Mouse (Mus musculus) kidney, postnatal 4 days (tissue): ENCODE measurements at regions not wholly inside any gene's neighbourhood (a gene's known extent, or its start where the extent isn't known, plus 50 kb on each side); places are given as distances from the start of the nearest gene placed in this dataset.
A peak's percentile ranks its signal among the peaks of the same experiment; 100 is the strongest.

Experiments used
- DNase-seq, 2 experiments: peaks; one replicate each; pipeline ENCODE4 v3.0.0; 2021; ENCODE audit warnings: mixed read lengths in 2 of 2

DNA sequence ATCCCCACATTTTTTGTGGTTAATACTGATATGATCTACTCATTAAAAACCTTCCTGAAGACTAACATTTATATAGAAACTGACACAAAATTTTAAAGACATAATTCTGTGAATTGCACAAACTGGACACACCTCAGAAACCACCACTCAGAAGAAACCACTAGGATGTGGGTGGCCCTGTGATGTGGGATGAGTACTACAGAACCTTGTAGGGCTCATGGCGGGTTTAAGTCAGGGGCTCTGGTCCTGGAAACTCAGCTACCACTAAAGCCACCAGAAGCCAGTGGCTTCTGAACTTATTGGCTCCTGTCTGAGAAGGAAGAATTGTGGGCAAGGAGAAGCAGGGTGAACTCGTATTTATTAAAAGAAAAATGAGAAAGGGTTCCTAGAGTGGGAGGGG, 464.5 kb downstream of the Cd83 start:
- DNase-seq: no peak

DNA sequence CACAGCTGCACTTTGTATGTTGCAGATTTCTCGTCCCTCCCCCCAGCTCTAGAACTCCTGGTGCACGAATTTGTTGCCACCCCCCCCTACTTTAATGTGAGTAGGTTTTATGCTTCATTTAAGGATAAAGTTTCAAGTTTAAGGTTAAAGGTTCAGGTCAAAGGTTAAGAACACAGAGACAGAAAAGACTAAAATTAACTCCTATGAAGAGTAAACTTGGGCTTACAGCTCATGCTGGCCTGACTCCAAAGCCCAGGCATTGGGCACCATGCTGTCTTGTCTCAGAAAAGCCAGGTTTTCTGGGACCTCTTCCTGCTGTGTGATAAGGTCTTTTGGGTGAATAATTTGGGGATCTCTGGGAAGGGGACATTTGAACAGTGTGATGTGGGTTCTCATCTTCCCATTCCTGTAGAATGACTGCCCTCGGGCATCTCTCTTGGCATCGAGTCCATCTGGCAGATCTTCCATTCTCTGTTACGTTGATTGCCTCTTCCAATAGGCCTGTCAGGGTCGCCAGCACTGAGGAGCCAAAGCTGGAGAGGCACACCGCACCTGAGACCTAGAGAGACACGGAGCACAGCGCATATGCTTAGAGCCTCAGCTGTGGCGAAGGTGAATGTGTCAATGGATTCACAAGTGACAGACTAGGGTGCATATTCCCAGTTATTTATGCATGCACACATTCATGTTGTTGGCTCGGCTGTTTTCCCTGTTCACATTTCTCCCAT, 466.1 kb downstream of the Cd83 start:
- DNase-seq: no peak

DNA sequence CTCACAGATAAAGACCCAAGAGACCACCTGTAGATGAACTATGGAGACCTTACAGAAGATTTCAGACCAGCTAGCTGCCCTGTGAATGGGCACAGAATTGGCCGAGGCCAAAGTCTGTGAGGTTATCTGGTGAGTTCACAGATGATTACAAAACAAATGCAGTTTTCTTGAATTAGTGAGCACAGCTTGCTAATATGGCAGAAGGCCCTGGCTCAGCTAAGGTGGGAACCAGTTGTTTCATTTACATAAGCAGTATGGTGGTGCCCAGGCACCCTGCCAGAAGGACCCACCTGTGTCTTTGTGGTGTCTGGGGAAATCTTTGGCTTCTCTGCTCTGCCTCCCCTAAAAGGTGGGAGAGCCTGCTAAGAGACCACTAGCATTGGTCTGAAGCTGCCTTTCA, 466.9 kb downstream of the Cd83 start:
- no peak for DNase-seq

DNA sequence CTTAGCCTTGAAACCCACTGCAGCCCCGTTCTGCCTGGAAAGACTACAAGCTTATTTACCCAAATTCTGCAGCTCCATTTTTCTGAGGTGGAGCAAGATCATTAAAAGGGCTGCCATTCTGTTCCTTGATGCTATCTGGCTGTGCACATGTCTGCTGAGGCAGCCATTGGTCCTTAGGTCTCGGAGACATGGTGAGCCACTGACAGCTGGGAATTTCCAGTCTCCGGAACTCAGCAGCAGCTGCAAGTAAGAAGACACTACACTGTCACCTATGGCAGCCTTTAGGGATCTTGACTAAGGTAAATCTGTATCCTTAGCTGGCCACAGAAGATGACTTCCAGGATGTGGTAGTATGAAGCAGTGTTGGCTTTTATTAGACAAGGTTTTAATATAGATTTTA, 467.9 kb downstream of the Cd83 start:
- DNase-seq: no peak

DNA sequence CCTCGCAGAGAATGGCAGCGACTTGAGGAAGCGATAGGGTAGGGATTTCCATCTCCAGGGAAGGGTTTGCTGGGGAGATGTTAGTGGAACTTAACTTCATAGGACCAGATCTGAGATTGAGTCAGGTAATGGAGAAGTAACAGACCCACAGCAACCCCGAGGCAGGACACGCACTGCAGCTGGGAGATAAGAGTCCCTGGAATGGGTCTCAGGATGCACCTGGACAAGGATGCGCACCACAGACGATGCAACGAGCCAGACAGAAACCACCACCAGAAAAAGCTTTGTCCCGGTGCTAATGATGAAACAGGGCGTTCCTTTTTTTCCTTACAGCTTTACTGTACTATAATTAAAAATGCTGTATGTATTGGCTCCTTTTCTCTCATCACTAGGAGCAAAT, 470.9 kb upstream of the Jarid2 start:
- no peak for DNase-seq

DNA sequence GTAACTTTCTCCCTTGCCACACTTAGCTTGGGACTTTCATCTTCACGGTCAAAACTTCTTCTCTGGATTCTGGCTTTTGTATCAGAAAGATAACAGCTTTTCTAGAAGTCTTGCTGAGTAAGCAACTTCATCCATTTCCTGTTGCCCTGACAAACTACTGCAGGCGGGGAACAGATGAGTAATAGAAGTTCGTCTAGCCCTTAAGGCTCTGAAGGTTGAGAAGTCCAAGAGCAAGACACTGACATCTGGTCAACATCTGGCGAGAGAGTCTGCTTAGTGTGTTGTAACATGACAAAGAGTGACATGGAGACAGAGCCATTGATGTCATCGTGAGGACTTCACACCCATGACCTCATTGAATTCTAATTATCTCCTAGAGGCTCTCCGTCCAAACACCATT, 469.2 kb upstream of the Jarid2 start:
- peak in 1 of 2 experiments; percentile 25 for DNase-seq

DNA sequence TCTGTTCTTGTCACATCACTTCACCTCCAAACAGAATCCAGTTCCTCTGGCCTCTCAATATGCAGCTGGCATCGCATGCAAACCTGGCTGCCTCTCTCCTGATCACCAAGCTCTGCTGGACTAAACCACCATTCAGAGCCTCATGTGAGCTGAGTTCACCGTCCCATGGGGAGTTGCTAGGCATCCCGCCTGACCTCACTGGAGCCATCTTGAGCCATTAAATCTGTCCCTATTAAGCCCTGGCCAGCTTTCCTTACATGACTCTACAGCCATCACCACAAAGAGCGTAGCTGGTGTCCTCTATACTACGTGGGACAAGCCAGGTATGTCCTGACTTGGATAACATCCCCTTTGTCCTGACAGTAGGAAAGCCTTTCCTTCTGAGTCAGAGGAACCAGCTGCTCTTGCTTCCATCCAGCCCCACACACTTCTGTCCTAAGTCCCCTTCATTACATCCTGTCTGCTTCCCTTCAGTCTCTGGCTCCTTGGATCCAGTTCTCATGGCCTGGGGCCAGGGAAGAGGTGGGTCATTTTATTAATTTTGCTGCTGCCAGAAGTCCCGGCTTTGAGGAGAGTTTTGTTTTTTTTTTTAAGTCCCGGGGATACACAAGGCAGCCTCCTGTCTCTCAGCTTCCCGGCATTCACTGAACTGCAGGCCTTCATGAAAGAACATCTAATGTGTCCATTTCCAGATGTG, 468.5 kb upstream of the Jarid2 start:
- DNase-seq: peak; percentile 72 to 76

DNA sequence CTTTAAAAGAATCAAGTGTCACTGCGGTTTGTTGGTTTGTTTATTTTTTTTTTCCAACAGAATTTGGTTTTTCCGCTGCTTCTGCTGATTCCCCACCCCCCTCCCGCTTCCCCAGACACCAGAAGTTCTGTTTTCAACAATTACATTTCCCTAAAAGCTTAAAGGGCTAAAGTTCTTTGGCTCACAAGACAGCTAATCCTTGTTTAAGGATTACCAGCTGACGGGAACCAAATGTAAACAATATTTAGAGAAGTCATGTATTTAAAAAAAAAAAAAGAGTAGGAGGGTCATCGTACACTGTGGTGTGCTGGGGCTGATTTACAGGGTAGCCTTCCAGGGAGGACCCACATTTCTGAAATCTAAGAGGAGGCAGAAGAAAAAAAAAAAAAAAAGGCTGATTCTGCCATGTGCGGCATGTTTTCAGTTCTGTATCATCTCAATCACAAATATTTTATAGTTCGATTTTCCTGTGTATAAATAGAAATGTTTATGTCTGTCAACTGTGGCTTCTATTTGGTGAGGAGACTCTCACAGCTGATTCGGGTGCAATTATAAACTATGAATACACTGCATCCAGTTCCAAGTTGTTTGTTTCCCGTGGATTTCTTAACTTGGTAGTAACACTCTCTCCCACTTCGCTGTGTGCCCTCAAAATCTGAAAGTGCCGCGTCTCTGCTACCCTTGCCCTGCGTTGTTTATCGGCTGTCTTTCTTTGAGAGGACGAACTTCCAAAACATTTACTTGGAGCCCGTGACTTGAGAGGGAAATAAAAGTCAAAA, 456.3 kb upstream of the Jarid2 start:
- DNase-seq: no peak

DNA sequence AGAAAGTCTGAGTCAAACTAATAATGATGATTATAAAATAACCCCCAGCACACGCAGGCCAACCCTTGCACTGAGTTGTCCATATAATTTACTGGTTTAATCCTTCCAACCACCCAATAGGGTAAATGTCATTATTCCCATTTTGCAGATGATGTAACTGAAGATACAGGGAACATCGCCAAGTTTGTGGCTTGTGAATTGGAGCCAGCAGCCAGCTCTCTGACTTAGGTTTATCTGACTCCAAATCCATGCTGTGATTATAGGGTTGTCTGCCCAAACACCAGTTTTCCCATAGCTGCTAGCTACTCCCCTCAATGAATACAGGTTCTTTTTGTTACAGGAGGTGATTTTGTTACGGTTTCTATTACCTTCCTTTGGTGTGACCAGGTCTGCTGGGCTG, 451.3 kb upstream of the Jarid2 start:
- no peak for DNase-seq

DNA sequence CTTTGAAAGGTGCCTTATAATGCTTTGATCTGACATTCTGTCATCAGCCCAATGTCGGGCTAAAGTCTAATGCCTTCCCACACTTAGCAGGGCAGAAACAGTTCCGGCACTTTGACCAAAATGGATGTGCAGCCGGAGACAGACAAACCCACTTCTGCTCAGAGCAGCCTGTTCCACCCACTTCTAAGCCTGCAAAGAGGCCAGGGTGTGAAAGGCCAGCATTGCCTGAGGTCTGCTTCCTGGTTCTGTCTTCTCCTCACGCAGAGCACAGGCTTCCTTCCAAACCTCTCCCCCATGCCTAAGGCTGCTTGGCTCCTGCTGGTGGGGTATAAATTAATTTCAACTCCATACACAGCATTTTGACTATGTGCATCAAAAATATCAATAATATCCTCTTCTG, 450.2 kb upstream of the Jarid2 start:
- peak in 1 of 2 experiments; percentile 25 for DNase-seq

DNA sequence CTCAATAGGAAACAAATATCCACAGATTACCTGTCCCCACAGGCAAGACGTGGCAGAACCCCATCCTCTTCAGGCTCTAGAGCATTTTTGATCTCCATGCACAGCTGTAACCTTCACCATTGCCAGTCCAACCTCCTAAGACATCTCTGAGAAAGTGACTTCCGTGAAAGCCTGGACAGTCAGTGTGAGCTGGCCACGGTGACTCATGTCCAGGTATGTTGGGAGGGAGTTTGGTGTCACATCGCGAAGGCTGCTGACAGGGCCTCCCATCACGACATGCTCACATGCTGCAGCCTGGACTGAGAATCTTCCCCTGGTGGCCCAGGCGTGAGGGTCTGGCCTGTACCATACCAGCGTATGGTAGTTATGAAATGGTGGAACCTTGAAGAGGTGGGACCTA, 449.0 kb upstream of the Jarid2 start:
- no peak for DNase-seq

DNA sequence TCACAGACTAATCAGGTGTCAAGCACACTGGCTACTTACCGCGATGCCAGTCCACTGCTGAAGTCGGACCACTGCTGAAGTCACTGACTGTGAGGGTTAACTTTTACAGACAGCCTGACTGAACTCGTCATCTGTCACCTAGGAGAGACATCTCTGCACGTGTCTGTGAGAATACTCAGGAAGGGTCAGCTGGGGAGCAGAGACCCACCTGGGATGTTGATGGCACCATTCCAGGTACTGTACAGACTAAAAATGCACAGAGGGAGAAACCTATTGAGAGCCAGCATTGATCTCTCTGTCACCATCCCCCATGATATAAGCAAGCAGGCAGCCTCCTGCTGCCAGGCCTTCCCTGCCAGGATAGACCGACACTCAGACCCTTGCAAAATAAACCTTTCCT, 447.5 kb upstream of the Jarid2 start:
- DNase-seq: no peak

DNA sequence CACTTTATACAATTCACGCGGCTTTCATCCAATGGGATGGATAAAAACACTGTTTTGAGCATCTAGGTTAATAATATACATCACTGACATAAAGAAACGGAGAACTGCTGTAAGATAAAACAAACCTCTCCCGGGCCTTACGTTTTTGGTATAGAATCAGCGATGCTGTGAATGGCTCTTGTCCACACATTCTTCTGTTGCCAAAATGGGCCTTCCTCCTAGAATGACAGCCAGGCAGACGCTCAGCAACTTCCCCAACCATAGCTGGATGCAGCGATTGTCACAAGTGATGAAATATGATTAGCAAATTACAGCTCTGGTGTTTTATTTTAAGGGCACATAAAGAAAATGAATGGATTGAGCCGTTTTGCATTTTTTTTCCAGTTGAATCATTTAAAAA, 447.0 kb upstream of the Jarid2 start:
- no peak for DNase-seq

DNA sequence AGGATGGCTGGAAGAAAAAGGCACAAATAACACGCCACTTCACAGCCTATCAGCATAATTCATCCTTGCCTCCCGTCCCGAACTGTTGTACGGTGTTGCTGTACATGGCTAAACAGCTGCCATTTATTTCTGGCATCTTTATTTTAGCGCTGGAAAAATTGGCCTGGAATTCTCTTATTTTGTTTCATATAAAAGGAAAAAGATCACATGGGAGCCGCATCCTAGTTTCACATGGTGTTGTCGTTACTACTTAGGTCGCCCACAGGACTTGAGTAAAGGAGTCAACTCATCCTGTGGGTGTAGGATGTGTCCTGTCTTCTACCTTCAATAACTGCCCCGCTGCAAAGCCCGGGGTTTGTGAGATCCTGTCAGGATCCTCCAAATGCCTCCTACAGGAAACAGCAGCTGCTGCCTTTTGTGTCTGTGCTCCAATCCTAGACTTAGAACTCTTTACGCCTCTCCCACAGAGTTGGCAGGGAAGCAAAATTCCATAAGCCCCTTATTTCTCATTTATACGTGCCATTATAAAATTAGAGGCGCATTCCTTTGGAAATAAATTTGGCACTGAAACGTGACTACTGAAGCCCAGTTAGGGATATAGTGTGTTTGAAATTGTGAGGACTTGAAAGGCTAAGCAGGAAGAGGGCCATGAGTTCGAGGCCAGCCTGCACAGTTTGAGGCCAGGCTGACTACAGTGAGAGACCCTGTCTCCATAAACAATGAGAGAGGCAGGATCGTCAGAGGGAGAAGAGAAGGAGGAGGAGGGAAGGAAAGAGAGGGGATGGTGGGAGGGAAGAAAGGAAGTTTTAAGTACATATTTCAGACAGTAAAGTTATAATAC, 446.3 kb upstream of the Jarid2 start:
- DNase-seq: peak; percentile 49 to 60

DNA sequence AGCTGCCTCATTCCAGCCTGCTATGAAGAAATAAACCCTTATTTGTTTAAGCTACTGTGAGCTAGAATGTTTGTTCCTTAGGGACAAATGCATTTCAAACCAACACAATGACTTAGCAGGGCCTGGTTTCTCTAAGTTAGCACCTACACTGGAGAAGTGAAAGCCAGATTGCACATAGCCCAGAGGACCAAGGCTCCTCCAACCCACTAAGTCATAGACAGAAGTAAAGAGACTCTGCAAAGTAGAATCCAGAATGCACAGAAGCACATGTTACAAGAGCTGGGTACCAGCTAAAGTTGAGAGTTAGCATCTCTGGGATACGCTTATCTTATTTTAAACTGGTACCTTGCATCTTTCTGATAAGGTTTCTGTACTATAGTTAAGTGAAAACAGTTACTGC, 443.4 kb upstream of the Jarid2 start:
- DNase-seq: no peak

DNA sequence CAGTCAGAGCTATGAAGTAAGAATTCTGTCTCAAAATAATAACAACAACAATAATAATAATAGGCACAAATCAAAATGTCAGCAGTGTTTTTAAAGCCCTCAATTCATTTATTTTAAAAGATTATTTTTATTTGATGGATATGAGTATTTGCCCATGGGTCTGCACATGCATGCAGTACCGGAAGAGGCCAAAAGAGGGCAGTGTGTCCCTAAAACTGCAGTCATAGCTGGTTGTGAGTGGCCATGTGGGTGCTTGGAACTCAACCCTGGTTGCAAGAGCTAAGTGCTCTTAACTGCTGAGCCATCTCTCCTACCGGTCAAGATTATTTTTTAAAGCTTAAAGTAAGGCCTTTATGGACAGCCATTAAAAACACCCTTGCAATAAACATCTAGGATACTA, 439.1 kb upstream of the Jarid2 start:
- DNase-seq: no peak

DNA sequence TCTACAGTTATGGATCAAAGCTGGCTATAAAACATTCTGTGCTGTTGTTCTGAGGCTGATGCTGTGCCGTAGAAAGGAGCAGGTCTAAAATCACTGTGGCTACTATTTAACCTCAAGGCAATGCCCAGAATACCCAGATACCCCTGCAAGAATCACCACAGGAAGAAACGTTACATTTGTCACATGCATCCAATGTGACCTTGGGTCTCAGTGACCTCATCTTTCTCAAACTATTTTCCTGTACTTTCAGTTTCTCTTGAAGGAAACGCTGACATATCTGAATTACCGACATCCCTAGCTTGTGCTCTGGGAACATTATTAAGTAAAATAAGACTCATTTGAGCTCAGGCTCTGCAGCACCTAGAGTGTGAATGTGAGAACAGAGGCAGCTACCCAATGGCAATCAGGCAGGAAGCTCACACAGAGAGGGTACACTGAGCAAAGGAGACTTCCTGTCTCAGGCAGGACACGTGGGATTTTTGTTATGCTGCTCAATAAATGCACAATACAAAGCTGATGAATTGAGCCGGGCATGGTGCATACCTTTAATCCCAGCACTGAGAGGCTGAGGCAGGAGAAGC, 436.7 kb upstream of the Jarid2 start:
- no peak for DNase-seq

DNA sequence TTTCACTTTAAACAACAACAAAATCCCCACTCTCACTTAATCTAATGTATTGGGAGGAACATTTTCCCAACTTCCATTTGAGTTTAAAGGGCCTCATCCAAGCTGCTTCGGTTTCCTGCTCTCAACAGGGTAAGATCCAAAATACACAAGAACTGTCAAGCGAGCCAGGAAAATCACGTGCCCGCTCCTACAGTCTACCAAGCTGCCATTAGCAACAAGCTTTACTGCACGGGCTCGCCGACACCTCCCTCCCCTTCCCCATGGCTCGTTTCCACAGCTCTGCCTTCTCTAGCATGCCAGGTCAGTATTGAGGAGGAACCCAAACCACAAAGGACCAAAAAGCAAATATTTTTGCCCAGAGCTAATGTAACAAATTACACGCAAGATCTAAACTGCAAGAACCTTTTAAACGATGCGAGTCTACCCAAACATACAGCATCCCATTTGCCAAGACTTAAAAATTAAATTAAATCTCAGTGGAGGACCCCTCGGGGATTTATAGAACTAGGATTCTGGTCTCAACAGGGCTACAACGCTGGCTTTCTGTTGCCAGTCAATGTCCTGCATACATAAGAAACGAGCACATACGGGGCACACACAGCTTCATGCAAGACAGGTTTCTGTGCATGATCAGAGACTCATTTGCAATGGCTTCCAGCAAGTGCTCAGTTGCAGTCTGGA, 435.4 kb upstream of the Jarid2 start:
- DNase-seq: peak; percentile 57 to 69

DNA sequence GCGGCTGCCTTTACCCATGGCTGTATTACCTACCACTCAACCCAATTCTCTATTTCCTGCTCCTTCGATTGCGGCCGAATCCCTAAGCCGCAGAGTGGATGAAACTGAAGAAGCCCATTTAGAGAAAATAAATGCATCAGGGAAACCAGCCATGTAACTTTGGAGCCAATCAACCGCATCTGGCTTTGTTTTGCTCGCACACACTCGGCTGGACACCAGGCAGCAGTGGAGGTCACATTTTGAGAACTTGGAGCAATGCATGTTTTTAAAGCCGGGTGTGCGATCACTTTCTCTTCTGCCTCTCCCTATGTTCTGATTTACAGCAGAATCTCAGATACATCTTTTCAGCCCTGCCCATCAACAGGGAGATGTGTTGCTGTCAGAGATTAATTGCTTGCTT, 433.7 kb upstream of the Jarid2 start:
- DNase-seq: peak; percentile 25 to 53

DNA sequence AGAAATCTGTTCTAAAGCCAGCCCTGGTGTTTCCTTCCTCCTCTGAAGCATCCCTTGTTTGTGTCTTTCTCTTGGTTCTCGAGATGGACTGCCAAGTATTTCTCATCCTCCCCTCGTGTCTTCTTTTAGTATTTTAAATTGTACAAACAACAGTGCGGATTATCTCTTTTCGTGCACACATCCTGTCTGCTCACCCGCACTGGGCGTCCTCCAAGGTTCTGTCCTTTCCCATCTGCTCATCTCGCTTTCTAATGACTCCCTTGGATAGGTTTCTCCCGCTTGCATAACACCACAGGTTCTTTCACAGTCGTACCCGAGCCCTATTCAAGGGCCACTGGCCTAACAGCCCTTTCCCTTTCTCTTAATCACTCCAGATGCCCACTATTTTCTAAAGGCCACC, 428.7 kb upstream of the Jarid2 start:
- DNase-seq: no peak

DNA sequence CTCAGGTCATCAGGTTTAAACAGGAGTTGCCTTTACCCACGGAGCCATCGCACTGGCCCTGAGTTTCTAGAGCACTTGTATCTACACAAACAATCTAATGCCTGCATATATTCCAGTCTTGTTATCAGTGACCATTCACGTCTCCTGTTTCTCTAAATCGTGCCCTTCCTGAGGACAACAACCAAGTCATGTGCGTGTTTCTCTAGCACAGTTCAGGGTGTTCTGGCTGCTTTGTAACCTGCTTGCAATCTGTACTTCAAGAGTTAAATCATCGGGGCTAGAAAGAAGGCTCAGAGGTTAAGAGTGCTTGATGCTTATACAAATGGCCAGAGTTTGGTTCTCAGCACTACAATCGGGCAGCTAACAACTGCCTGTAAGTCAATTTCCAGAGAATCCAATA, 428.1 kb upstream of the Jarid2 start:
- no peak for DNase-seq

DNA sequence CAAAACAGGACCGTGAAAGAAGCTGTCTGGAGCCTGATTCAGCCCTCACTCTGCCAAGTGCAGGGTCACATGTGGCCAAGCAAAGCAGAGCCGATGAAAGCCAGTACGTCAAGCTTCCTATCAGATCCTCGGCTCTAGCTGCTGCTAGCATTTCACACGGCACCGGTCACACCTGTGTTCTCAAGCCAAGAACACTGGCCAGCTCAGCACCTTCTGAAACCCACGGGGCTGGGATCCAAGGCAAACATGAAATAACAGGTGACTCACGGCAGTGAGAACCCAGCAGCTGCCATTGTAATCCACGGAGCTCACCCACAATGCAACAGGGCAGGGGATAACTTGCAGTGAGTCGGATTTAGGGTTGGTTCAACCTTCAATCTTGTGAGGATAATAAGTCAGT, 427.3 kb upstream of the Jarid2 start:
- peak in 1 of 2 experiments; percentile 24 for DNase-seq
